Mouse (Mus musculus) mesoderm, embryonic 11.5 days (tissue): ENCODE data around the gene Btbd35f26.
"Not testable (repeated sequence)": the region's sequence is repeated elsewhere in the genome, so short reads cannot be mapped to it uniquely, and the experiment has no call there.

Experiments used
- DNase-seq: peaks from one replicate; pipeline ENCODE4 v3.0.0-alpha.2; 2012; ENCODE audit warnings: low read depth, low spot score

Btbd35f26 gene

DNA sequence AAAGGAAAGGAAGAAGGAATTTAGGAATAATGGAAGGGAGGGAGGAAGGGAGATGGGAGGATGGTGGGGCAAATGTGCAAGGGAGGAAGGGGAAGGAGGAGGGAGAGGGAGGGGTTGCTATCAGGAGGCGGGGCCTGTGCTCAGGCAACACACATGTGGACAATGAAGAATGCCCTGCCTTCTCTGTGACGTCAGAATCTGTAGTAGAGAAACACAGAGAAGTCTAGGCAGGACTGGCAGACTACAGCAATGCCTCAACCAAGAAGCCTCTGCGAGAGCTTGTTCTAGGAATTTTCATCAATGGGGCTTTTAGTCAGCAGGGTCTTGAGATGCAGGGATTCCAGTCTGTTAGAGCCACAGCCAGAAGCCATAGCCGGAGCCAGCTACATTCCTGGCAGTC, at the start of gene Btbd35f26:
Btbd35f26 (plus strand) TSS at position 301 of the 400 bp plus-strand sequence.
- DNase-seq, result not testable (repeated sequence)

DNA sequence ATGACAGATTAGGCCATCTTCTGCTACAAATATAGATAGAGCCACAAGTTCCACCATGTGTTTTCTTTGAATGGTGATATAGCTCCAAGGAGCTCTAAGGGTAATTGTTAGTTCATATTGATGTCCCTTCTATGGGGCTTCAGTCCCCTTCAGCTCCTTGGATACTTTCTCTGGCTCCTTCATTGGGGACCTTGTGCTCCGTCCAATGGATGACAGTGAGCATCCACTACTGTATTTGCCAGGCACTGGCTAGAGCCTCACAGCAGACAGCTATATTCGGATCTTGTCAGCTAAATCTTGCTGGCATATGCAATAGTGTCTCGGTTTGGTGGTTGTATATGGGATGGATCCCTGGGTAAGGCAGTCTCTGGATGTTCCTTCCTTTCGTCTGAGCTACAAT, 5.7 kb downstream of the Btbd35f26 start:
- DNase-seq, result not testable (repeated sequence)

DNA sequence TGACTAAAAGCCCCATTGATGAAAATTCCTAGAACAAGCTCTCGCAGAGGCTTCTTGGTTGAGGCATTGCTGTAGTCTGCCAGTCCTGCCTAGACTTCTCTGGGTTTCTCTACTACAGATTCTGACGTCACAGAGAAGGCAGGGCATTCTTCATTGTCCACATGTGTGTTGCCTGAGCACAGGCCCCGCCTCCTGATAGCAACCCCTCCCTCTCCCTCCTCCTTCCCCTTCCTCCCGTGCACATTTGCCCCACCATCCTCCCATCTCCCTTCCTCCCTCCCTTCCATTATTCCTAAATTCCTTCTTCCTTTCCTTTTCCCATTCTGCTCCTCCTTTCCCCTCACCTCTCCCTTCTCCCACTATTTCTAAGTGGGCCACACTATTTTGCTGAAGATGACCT, 47.6 kb downstream of the Btbd35f26 start, which contains the start of gene Btbd35f19:
Btbd35f19 (minus strand) TSS at position 101 of the 400 bp plus-strand sequence.
- not testable (repeated sequence) for DNase-seq
